In genomic region chr3:143107733-143108291, GRCm38 (mm10) we compare ENCODE assay signal across 28 mouse cellular contexts.
DNase-seq lines count a peak whose midpoint lies in the region; ATAC-seq and TF ChIP-seq lines count a peak whose summit lies in the region.
"Had no signal": no experiment of that assay in that cellular context is flagged by ENCODE, and none has a peak within 500 bp of the region (broad histone marks: within the 10 kb centered on the region; RNA-seq: fewer than 3 reads in every experiment).

No protein-coding gene starts in this region.

- no peak overlapping the region for H3K27ac ChIP-seq in embryonic facial prominence, embryonic 14.5 days (replicated peaks; ENCODE audit: low read depth, low read length)
- H3K27ac ChIP-seq in embryonic facial prominence, embryonic 10.5 days (replicated peaks), result no peak overlapping the region
- H3K27ac ChIP-seq in lung, postnatal 0 days (ENCODE audit: low read length), result 0 out of 2 replicates have a peak overlapping the region, but pooled peaks have one; percentile 38
- H3K27ac ChIP-seq in stomach, embryonic 15.5 days, result peak overlapping the region; percentile 12; the same call in 1 of the 2 replicates
- H3K27ac ChIP-seq: embryonic facial prominence, embryonic 13.5 days; forebrain, embryonic 12.5 days; heart, embryonic 13.5 days; hindbrain, embryonic 14.5 days; limb, embryonic 12.5 days; liver, embryonic 12.5 days had no signal

- H3K4me1 ChIP-seq in embryonic facial prominence, embryonic 14.5 days (ENCODE audit: control insufficient read depth, insufficient read depth, low read length), result peaks cover 3% of the 10 kb centered on the region; the same call in 1 of the 2 replicates
- peaks cover 14% of the 10 kb centered on the region for H3K4me1 ChIP-seq in embryonic facial prominence, embryonic 10.5 days
- H3K4me1 ChIP-seq in lung, postnatal 0 days (ENCODE audit: insufficient read depth, low read depth, low read length), result peaks cover 7% of the 10 kb centered on the region; the same call in 1 of the 2 replicates
- no peaks in the 10 kb centered on the region for H3K4me1 ChIP-seq in stomach, embryonic 15.5 days
- H3K4me1 ChIP-seq: liver, embryonic 12.5 days had no signal

- no peaks in the 10 kb centered on the region for H3K27me3 ChIP-seq in embryonic facial prominence, embryonic 14.5 days (replicated peaks; ENCODE audit: control insufficient read depth, insufficient read depth, low read length)
- peaks cover 16% of the 10 kb centered on the region; the same call in 1 of the 2 replicates for H3K27me3 ChIP-seq in embryonic facial prominence, embryonic 10.5 days (replicated peaks; ENCODE audit: low read depth, poor library complexity, severe bottlenecking)
- no peaks in the 10 kb centered on the region for H3K27me3 ChIP-seq in lung, postnatal 0 days (replicated peaks; ENCODE audit: insufficient read depth, low read length)
- no peaks in the 10 kb centered on the region for H3K27me3 ChIP-seq in stomach, embryonic 15.5 days (replicated peaks)
- H3K27me3 ChIP-seq: forebrain, embryonic 12.5 days; heart, embryonic 13.5 days; limb, embryonic 12.5 days had no signal

- no peak for TF ChIP-seq CTCF in lung, postnatal 0 days (IDR thresholded peaks at IDR 0.05)

- H3K36me3 ChIP-seq in embryonic facial prominence, embryonic 14.5 days (ENCODE audit: control insufficient read depth, insufficient read depth, low read length), result no peaks in the 10 kb centered on the region
- no peaks in the 10 kb centered on the region for H3K36me3 ChIP-seq in embryonic facial prominence, embryonic 10.5 days (replicated peaks)
- H3K36me3 ChIP-seq in lung, postnatal 0 days (ENCODE audit: insufficient read depth, low read length), result no peaks in the 10 kb centered on the region
- H3K36me3 ChIP-seq in stomach, embryonic 15.5 days, result no peaks in the 10 kb centered on the region
- H3K36me3 ChIP-seq: embryonic facial prominence, embryonic 13.5 days; forebrain, embryonic 12.5 days; G1E; heart, embryonic 13.5 days; limb, embryonic 12.5 days; liver, embryonic 12.5 days had no signal

- H3K4me2 ChIP-seq in embryonic facial prominence, embryonic 14.5 days (ENCODE audit: low read depth, low read length), result no peak overlapping the region
- 0 out of 2 replicates have a peak overlapping the region, but pooled peaks have one; percentile 20 for H3K4me2 ChIP-seq in lung, postnatal 0 days (replicated peaks; ENCODE audit: low read depth, low read length)
- H3K4me2 ChIP-seq in stomach, embryonic 15.5 days, result no peak overlapping the region
- H3K4me2 ChIP-seq: embryonic facial prominence, embryonic 13.5 days; forebrain, embryonic 12.5 days; heart, embryonic 13.5 days; hindbrain, embryonic 14.5 days; limb, embryonic 12.5 days; liver, embryonic 12.5 days; midbrain, embryonic 11.5 days had no signal

- TF ChIP-seq EP300 in lung, postnatal 0 days (IDR thresholded peaks at IDR 0.05), result no peak

- no peak overlapping the region for H3K4me3 ChIP-seq in embryonic facial prominence, embryonic 14.5 days (ENCODE audit: low read depth, low read length)
- no peak overlapping the region for H3K4me3 ChIP-seq in embryonic facial prominence, embryonic 10.5 days
- no peak overlapping the region for H3K4me3 ChIP-seq in lung, postnatal 0 days (ENCODE audit: low read depth, low read length)
- H3K4me3 ChIP-seq in stomach, embryonic 15.5 days (replicated peaks), result no peak overlapping the region
- H3K4me3 ChIP-seq: embryonic facial prominence, embryonic 13.5 days; forebrain, embryonic 12.5 days; heart, embryonic 13.5 days; limb, embryonic 12.5 days; liver, embryonic 12.5 days had no signal

- no peaks in the 10 kb centered on the region for H3K9me3 ChIP-seq in embryonic facial prominence, embryonic 14.5 days (ENCODE audit: control insufficient read depth, low read length)
- H3K9me3 ChIP-seq in embryonic facial prominence, embryonic 10.5 days, result no peaks in the 10 kb centered on the region
- H3K9me3 ChIP-seq in lung, postnatal 0 days (ENCODE audit: low read length), result no peaks in the 10 kb centered on the region
- no peaks in the 10 kb centered on the region for H3K9me3 ChIP-seq in stomach, embryonic 15.5 days
- H3K9me3 ChIP-seq: embryonic facial prominence, embryonic 13.5 days; forebrain, embryonic 12.5 days; heart, embryonic 13.5 days; limb, embryonic 12.5 days; liver, embryonic 12.5 days had no signal

- no peak overlapping the region for H3K9ac ChIP-seq in embryonic facial prominence, embryonic 14.5 days (ENCODE audit: low read depth, low read length)
- H3K9ac ChIP-seq in lung, postnatal 0 days (replicated peaks; ENCODE audit: low read depth), result no peak overlapping the region
- no peak overlapping the region for H3K9ac ChIP-seq in stomach, embryonic 15.5 days
- H3K9ac ChIP-seq: embryonic facial prominence, embryonic 13.5 days; forebrain, embryonic 12.5 days; forebrain, postnatal 0 days; heart, embryonic 13.5 days; hindbrain, embryonic 14.5 days; limb, embryonic 12.5 days; liver, embryonic 12.5 days; liver, postnatal 0 days had no signal

- 57% methylated on average over 13 of the region's 13 CpGs for WGBS in embryonic facial prominence, embryonic 14.5 days
- 74% methylated on average over 13 of the region's 13 CpGs for WGBS in embryonic facial prominence, embryonic 10.5 days
- WGBS in lung, postnatal 0 days, result 25% methylated on average over 13 of the region's 13 CpGs
- 45% methylated on average over 13 of the region's 13 CpGs for WGBS in stomach, embryonic 15.5 days

- peak; percentile 12 for DNase-seq in embryonic facial prominence, embryonic 14.5 days (ENCODE audit: low spot score)
- DNase-seq in embryonic facial prominence, embryonic 10.5 days (ENCODE audit: low spot score), result no peak
- peak; percentile 11 for DNase-seq in kidney, postnatal 10 days
- DNase-seq in kidney, adult 18-20 months, result no peak
- peak; percentile 23 for DNase-seq in lung, postnatal 0 days (ENCODE audit: low spot score)
- DNase-seq in lung, postnatal 14 days, result no peak
- DNase-seq: adrenal gland, adult 8-10 months; cerebellum, adult 2 months; cerebellum, postnatal 25 days; embryo, embryonic 11 days; forebrain, postnatal 0 days; heart, postnatal 10 days; liver, postnatal 0 days; right cerebral cortex, adult 18-20 months; spleen, adult 18-20 months; thymus, postnatal 25 days had no signal

- no peak for ATAC-seq in embryonic facial prominence, embryonic 14.5 days (ENCODE audit: low read depth)
- no peak; the same call in 1 of the 2 replicates for ATAC-seq in lung, postnatal 0 days
- no peak for ATAC-seq in stomach, embryonic 15.5 days (ENCODE audit: insufficient read depth, low FRiP score, low read depth)
- no peak for ATAC-seq in megakaryocyte-erythroid progenitor cell, adult 5-6 weeks (replicated peaks; ENCODE audit: low FRiP score, low TSS enrichment, poor library complexity, severe bottlenecking)
- ATAC-seq: forebrain, postnatal 0 days; intestine, postnatal 0 days; liver, embryonic 12.5 days; liver, postnatal 0 days; midbrain, embryonic 16.5 days had no signal

Comparison
In these comparisons a context has a peak if more than half of its experiments do, and no peak if none do; other contexts are left out.
1. DNase-seq: peak in embryonic facial prominence, embryonic 14.5 days (single experiment), kidney, postnatal 10 days (single experiment) and lung, postnatal 0 days (single experiment); none in embryonic facial prominence, embryonic 10.5 days (single experiment), kidney, adult 18-20 months (single experiment) and lung, postnatal 14 days (single experiment).
2. H3K27ac ChIP-seq: peak in lung, postnatal 0 days (single experiment) and stomach, embryonic 15.5 days (single experiment); none in embryonic facial prominence, embryonic 14.5 days (single experiment) and embryonic facial prominence, embryonic 10.5 days (single experiment).